Mouse (Mus musculus) layer of hippocampus, postnatal 14 days (tissue): ENCODE results near the gene Wbp4. TPM values are rescaled to one million over a fixed set of nuclear protein-coding genes. Genes with fewer than 3 reads are reported as not detected.
"Not testable (repeated sequence)": the region's sequence is repeated elsewhere in the genome, so short reads cannot be mapped to it uniquely, and the experiment has no call there.

Source experiments
- DNase-seq, 2 experiments: peaks; one replicate each; pipeline ENCODE4 v3.0.0; 2021 to 2022; ENCODE audit warnings: low spot score in 2 of 2, mixed read lengths in 1 of 2
- total RNA-seq, 2 experiments: library from RNA; stranded (reverse); gene quantifications; 2 replicates each; pipeline ENCODE4 v1.2.3; 2021

Gene Wbp4
- total RNA-seq, 2 experiments from 2014 or later: 44.0 to 47.7 TPM

DNA sequence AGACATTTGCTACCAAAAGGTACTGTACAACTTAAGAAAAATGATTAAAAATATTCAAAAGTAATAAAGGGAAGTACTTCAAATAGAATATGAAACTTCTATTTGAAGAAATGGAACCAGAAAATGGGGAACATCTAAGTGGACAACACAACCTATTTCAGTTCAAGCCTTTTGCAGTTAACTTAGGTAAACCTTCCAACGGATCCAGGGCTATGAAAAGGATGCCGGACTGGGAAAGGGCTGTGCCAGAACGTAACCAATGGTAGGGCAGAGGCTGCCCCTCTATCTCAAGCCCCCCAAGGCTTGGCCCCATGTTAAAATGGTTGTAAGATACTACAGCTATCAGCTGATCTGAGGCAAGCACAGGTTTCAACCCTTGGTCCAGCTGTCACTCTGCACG lies 20.3 kb downstream of the Wbp4 start:
- DNase-seq: no peak

- DNase-seq: no peak
These were observed 20.9 kb downstream of the Wbp4 start for GRCm38 (mm10) chr14:79460401-79460800.

GRCm38 (mm10) chr14:79452591-79452934 lies 28.8 kb downstream of the Wbp4 start:
- not testable (repeated sequence) for DNase-seq

DNA sequence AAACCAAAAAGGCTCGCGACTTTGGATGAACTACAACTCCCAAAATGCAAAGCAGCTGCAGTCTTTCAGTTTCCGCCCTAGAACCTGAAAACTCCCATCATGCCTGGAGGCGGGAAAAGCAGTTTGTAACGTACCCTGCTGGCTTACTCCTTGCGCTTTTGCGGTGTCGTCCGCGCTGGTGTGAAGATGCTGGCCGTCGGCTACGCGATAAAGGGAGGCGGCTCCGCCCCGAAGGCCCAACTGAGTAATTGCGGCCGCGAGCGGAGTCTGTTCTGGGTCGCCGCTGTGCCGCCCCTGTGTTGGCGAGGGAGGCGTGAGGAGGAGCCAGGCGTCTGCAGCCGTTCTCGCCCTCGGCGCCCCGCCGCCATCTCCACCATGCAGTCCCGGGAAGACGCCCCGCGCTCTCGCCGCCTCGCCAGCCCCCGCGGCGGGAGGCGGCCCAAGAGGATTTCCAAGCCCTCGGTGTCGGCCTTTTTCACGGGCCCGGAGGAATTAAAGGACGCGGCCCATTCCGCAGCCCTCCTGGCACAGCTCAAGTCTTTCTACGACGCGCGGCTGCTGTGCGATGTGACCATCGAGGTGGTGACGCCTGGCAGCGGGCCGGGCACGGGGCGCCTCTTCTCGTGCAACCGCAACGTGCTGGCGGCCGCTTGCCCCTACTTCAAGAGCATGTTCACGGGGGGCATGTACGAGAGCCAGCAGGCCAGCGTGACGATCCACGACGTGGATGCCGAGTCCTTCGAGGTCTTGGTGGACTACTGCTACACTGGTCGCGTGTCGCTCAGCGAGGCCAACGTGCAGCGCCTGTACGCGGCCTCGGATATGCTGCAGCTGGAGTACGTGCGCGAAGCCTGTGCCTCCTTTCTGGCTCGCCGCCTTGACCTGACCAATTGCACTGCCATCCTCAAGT lies 29.4 kb downstream of the Wbp4 start, which contains the start of gene Kbtbd6:
Gene Kbtbd6 (plus strand): TSS at position 155 of the 910 bp plus-strand sequence.
- DNase-seq: peak; percentile 68 to 87

DNA sequence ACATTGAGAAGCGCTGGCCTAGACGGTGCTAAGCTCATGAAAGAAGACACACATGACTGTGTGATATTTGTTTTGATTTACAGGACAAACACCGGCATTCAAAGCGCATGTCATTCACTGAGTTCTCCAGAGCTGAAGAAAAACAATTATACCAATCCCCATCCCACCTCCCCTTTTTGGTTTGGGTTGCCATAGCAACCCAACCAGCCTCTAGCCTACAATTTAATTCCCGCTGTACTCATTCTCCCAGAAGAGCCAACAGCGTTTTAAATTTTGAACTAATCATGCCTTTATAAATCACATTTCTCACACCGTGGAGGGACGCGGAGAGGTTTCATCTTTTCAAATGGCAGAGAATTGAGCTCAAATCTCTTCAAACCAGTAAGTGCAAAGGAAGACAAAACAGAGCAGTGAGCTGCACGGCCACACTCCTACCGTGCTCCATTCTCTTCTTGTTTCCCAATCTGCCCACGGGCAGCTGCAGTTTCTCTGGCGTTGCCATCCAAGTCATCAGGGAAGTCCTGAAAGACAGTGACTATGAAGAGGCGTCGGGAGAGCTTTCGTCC lies 36.2 kb downstream of the Wbp4 start:
- peak; percentile 49 to 62 for DNase-seq

GRCm38 (mm10) chr14:79444601-79445000 lies 36.7 kb downstream of the Wbp4 start:
- DNase-seq: no peak

DNA sequence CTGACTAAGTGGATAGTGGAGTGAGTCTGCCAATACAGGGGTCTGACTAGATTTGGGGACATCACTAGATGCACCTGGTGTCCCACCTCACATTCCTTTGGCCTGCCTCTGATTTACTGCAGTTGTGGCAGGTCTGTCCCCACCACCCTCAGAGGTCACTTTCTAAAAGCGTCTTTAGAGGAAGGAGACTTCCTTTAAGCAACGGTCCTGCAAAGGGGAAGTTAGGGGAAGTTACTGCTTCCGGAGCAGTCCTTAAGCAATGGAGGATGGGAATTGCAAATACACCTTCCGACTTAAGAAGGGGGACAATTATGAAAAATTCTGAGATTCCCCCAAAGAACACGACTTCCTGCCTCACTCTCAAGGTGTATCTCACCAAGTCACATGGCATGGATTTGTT lies 39.9 kb downstream of the Wbp4 start:
- no peak for DNase-seq

- no peak for DNase-seq
These were observed 40.7 kb downstream of the Wbp4 start for GRCm38 (mm10) chr14:79440655-79441054.

DNA sequence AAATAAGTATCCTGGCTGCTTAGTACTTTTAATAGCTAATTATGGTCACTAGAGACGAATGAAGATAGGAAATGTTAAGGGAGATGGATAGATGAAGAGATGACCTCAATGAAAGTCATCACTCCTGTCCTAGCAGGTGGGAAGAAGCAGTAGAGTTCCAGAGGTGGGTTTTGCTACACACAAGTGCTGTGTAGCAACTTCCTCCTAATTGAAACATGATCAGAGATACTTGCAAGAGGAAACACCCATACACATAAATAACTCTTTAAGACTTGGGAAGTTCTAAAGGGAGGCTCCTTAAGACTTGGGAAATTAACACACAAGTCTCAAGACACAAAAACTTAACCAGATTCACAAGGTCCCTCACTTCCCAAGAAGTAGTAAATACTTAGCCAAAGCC lies 47.3 kb downstream of the Wbp4 start:
- no peak for DNase-seq

- not testable (repeated sequence) for DNase-seq
These were observed 54.5 kb downstream of the Wbp4 start for GRCm38 (mm10) chr14:79426730-79427365.

- peak; percentile 91 to 94 for DNase-seq
These were observed 55.2 kb downstream of the Wbp4 start, which contains the start of gene Kbtbd7 for GRCm38 (mm10) chr14:79425979-79426729. Kbtbd7 (plus strand) TSS chr14:79426511.

GRCm38 (mm10) chr14:79420083-79420685 lies 61.1 kb downstream of the Wbp4 start:
- DNase-seq: no peak

DNA sequence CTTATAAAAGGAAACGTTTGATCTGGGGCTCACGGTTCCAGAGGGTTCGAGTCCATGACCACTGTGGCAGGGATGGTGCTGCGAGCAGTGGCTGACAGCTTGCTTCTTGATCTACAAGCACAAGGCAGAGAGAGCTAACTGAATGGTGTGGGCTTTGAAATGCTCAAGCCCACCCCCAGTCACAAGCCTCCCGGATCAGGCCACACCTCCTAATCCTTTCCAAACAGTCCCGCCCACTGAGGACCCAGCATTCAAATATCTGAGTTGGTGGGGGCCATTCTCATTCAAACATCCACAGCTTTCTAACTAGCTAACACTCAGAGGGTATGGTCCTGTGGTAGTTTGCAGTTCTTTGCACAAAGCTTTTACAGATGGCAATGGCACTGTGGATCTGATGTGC lies 68.2 kb downstream of the Wbp4 start:
- no peak for DNase-seq

DNA sequence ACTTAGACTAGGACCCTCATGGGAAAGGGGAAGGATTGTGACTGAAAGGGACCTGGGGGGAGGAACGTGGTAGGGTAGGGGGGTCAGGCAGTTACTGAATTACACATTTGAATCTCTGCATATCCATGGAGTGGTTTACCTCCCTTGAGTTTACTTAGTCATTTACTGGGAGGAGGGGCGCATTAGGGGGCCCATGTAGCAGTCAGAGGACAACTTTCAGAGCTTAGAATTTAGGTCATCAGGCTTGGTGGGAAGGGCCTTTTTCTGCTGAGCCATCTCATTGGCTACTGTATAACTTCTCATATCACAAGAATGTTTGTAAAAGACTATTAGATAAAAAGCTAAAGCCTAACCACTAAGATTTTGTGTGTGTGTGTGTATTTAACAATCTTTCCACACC lies 70.7 kb downstream of the Wbp4 start:
- no peak for DNase-seq

Other genes starting within 250 kb of the Wbp4 start
- not detected for gene Zfp957, start 234.2 kb downstream of the Wbp4 start, total RNA-seq
- gene Rgcc, start 179.9 kb downstream of the Wbp4 start, total RNA-seq: 10 to 100 TPM; 38.5 to 49.0 TPM
- 10 to 100 TPM; 10.1 to 11.9 TPM for gene Naa16, start 90.7 kb downstream of the Wbp4 start, total RNA-seq
- 1 to 10 TPM; 4.8 to 5.7 TPM for gene Mtrf1, start 83.7 kb downstream of the Wbp4 start, total RNA-seq
- 10 to 100 TPM; 38.0 to 40.3 TPM for gene Kbtbd7, start 55.0 kb downstream of the Wbp4 start, total RNA-seq
- gene Kbtbd6, start 29.7 kb downstream of the Wbp4 start, total RNA-seq: 1 to 10 TPM in 1 of 2 experiments, under 1 TPM in 1; 0.86 to 1.5 TPM
- gene Elf1, start 326 bp downstream of the Wbp4 start, total RNA-seq: 1 to 10 TPM; 6.0 to 6.3 TPM
- 10 to 100 TPM; 87.2 to 89.7 TPM for gene Sugt1, start 106.2 kb upstream of the Wbp4 start, total RNA-seq
- gene Cnmd, start 180.7 kb upstream of the Wbp4 start, total RNA-seq: 1 to 10 TPM; 1.8 to 2.6 TPM